13 mouse cellular contexts compared by ENCODE assay signal in genomic region chr8:103339042-103339441, GRCm38 (mm10).
"Had no signal": no experiment of that assay in that cellular context is flagged by ENCODE, and none has a peak within 500 bp of the region (broad histone marks: within the 10 kb centered on the region; RNA-seq: fewer than 3 reads in every experiment).

No protein-coding gene starts in this region.

- ATAC-seq: midbrain, embryonic 15.5 days had no signal

- H3K9ac ChIP-seq: liver, embryonic 15.5 days; midbrain, embryonic 15.5 days; neural tube, embryonic 12.5 days had no signal

- DNase-seq: kidney, adult 18-20 months; kidney, postnatal 10 days; left cerebral cortex, postnatal 4 days; lung, adult 2 months; lung, postnatal 10 days; thymus, adult 18-20 months; thymus, postnatal 14 days had no signal

- H3K4me3 ChIP-seq: liver, embryonic 15.5 days; megakaryocyte, embryonic 14.5 days; midbrain, embryonic 15.5 days; neural tube, embryonic 12.5 days had no signal

- H3K27ac ChIP-seq: liver, embryonic 15.5 days; macrophage; midbrain, embryonic 15.5 days; neural tube, embryonic 12.5 days; stomach, postnatal 0 days had no signal

- H3K27me3 ChIP-seq: liver, embryonic 15.5 days; megakaryocyte, embryonic 14.5 days; midbrain, embryonic 15.5 days; neural tube, embryonic 12.5 days had no signal

- H3K36me3 ChIP-seq: liver, embryonic 15.5 days; midbrain, embryonic 15.5 days; neural tube, embryonic 12.5 days had no signal

- H3K4me1 ChIP-seq: liver, embryonic 15.5 days; megakaryocyte, embryonic 14.5 days; midbrain, embryonic 15.5 days; neural tube, embryonic 12.5 days had no signal
